Mouse (Mus musculus): ENCODE measurements around the gene Eef2. TPM values are rescaled to one million over a fixed set of nuclear protein-coding genes. Genes with fewer than 3 reads are reported as not detected.

The Eef2 gene
- polyA plus RNA-seq, 2 experiments = 233 to 570 TPM

- peak overlapping the region; percentile 80 for H3K4me3 ChIP-seq (ENCODE audit: insufficient read depth in 1 of 2, low read depth in 2 of 2, low read length in 2 of 2)
- WGBS (ENCODE audit: insufficient replicate concordance) = 1% methylated on average over 42 of the region's 50 CpGs
- DNase-seq (ENCODE audit: low read depth in 3 of 3, low spot score in 3 of 3) (peak; percentile 57 to 67 (median 62)), ATAC-seq (ENCODE audit: insufficient read depth) (peak; percentile 4; the same call in 1 of the 2 replicates)
- H3K4me2 ChIP-seq (ENCODE audit: low read depth) = peak overlapping the region; percentile 93
- peaks cover 37 to 44% of the 10 kb centered on the region in 2 experiments for H3K4me1 ChIP-seq (replicated peaks; ENCODE audit: control insufficient read depth in 2 of 2, insufficient read depth in 2 of 2, low read length in 1 of 2)
- peaks cover 3% of the 10 kb centered on the region for H3K36me3 ChIP-seq (replicated peaks; ENCODE audit: control insufficient read depth, insufficient read depth, low read depth)
- no peak for TF ChIP-seq CTCF (IDR thresholded peaks at IDR 0.05; ENCODE audit: low read depth)
- TF ChIP-seq EP300 (IDR thresholded peaks at IDR 0.05; ENCODE audit: low read depth) = no peak
- no peaks in the 10 kb centered on the region for H3K9me3 ChIP-seq (ENCODE audit: control insufficient read depth, low read length)
- peak overlapping the region; percentile 80 for H3K27ac ChIP-seq
- H3K9ac ChIP-seq (replicated peaks) = peak overlapping the region; percentile 99
- H3K27me3 ChIP-seq (ENCODE audit: control insufficient read depth, insufficient read depth, low read length) = no peaks in the 10 kb centered on the region
These were observed 39.7 kb upstream of the Eef2 start for GRCm38 (mm10) chr10:81136706-81137231.

- H3K4me2 ChIP-seq (ENCODE audit: low read depth) = peak overlapping the region; percentile 93
- H3K27ac ChIP-seq = peak overlapping the region; percentile 80
- H3K9me3 ChIP-seq (ENCODE audit: control insufficient read depth, low read length) = no peaks in the 10 kb centered on the region
- H3K27me3 ChIP-seq (ENCODE audit: control insufficient read depth, insufficient read depth, low read length) = no peaks in the 10 kb centered on the region
- WGBS (ENCODE audit: insufficient replicate concordance) = under 1% methylated on average over 57 of the region's 89 CpGs
- peak overlapping the region; percentile 80 to 87 for H3K4me3 ChIP-seq (ENCODE audit: insufficient read depth in 1 of 2, low read depth in 2 of 2, low read length in 2 of 2)
- peak; percentile 77 for ATAC-seq (ENCODE audit: insufficient read depth)
- peak; percentile 97 to 98 (median 97) for DNase-seq (ENCODE audit: low read depth in 3 of 3, low spot score in 3 of 3)
- H3K4me1 ChIP-seq (replicated peaks; ENCODE audit: control insufficient read depth in 2 of 2, insufficient read depth in 2 of 2, low read length in 1 of 2) = peaks cover 40 to 46% of the 10 kb centered on the region in 2 experiments
- H3K9ac ChIP-seq (replicated peaks) = peak overlapping the region; percentile 99
- TF ChIP-seq EP300 (IDR thresholded peaks at IDR 0.05; ENCODE audit: low read depth) = peak; percentile 24; the same call in 1 of the 2 replicates
- no peak for TF ChIP-seq CTCF (IDR thresholded peaks at IDR 0.05; ENCODE audit: low read depth)
- peaks cover 8% of the 10 kb centered on the region for H3K36me3 ChIP-seq (replicated peaks; ENCODE audit: control insufficient read depth, insufficient read depth, low read depth)
These were observed 38.9 kb upstream of the Eef2 start for GRCm38 (mm10) chr10:81137252-81138130.

- peak in 1 of 3 experiments; percentile 44 for DNase-seq (ENCODE audit: low read depth in 3 of 3, low spot score in 3 of 3)
- H3K9ac ChIP-seq (replicated peaks) = peak overlapping the region; percentile 87
- peak overlapping the region; percentile 91 for H3K4me2 ChIP-seq (ENCODE audit: low read depth)
- TF ChIP-seq CTCF (IDR thresholded peaks at IDR 0.05; ENCODE audit: low read depth) (no peak), EP300 (IDR thresholded peaks at IDR 0.05; ENCODE audit: low read depth) (no peak)
- H3K4me3 ChIP-seq (ENCODE audit: insufficient read depth in 1 of 2, low read depth in 2 of 2, low read length in 2 of 2) = peak overlapping the region; percentile 65 to 87
- ATAC-seq (ENCODE audit: insufficient read depth) = no peak
- peaks cover 13% of the 10 kb centered on the region for H3K36me3 ChIP-seq (replicated peaks; ENCODE audit: control insufficient read depth, insufficient read depth, low read depth)
- H3K9me3 ChIP-seq (ENCODE audit: control insufficient read depth, low read length) = no peaks in the 10 kb centered on the region
- under 1% methylated on average over 18 of the region's 24 CpGs for WGBS (ENCODE audit: insufficient replicate concordance)
- peaks cover 40 to 46% of the 10 kb centered on the region in 2 experiments for H3K4me1 ChIP-seq (replicated peaks; ENCODE audit: control insufficient read depth in 2 of 2, insufficient read depth in 2 of 2, low read length in 1 of 2)
- H3K27ac ChIP-seq = peak overlapping the region; percentile 75
- H3K27me3 ChIP-seq (ENCODE audit: control insufficient read depth, insufficient read depth, low read length) = no peaks in the 10 kb centered on the region
These were observed 38.2 kb upstream of the Eef2 start for GRCm38 (mm10) chr10:81138131-81138782.

GRCm38 (mm10) chr10:81138821-81139528 is 37.5 kb upstream of the Eef2 start:
- peak overlapping the region; percentile 87 for H3K9ac ChIP-seq (replicated peaks)
- H3K4me1 ChIP-seq (replicated peaks; ENCODE audit: control insufficient read depth in 2 of 2, insufficient read depth in 2 of 2, low read length in 1 of 2) = peaks cover 37 to 40% of the 10 kb centered on the region in 2 experiments
- TF ChIP-seq EP300 (IDR thresholded peaks at IDR 0.05; ENCODE audit: low read depth) (no peak), CTCF (IDR thresholded peaks at IDR 0.05; ENCODE audit: low read depth) (no peak)
- H3K4me3 ChIP-seq (ENCODE audit: insufficient read depth in 1 of 2, low read depth in 2 of 2, low read length in 2 of 2) = peak overlapping the region; percentile 65 to 87
- peak overlapping the region; percentile 91 for H3K4me2 ChIP-seq (ENCODE audit: low read depth)
- ATAC-seq (ENCODE audit: insufficient read depth) (no peak), DNase-seq (ENCODE audit: low read depth in 3 of 3, low spot score in 3 of 3) (no peak)
- H3K27me3 ChIP-seq (ENCODE audit: control insufficient read depth, insufficient read depth, low read length) = no peaks in the 10 kb centered on the region
- WGBS (ENCODE audit: insufficient replicate concordance) = 46% methylated on average over 11 of the region's 11 CpGs
- peaks cover 21% of the 10 kb centered on the region for H3K36me3 ChIP-seq (replicated peaks; ENCODE audit: control insufficient read depth, insufficient read depth, low read depth)
- H3K9me3 ChIP-seq (ENCODE audit: control insufficient read depth, low read length) = no peaks in the 10 kb centered on the region
- peak overlapping the region; percentile 41 for H3K27ac ChIP-seq
